Mouse (Mus musculus): Measurements from ENCODE around the gene Pus10.

GRCm38 (mm10) chr11:23653666-23654065 lies 11.8 kb upstream of the Pus10 start:
- no peak for TF ChIP-seq CTCF (IDR thresholded peaks at IDR 0.05)
- TF ChIP-seq EP300 (IDR thresholded peaks at IDR 0.05), result no peak
